17 mouse cellular contexts compared by ENCODE assay signal in the genomic region with DNA sequence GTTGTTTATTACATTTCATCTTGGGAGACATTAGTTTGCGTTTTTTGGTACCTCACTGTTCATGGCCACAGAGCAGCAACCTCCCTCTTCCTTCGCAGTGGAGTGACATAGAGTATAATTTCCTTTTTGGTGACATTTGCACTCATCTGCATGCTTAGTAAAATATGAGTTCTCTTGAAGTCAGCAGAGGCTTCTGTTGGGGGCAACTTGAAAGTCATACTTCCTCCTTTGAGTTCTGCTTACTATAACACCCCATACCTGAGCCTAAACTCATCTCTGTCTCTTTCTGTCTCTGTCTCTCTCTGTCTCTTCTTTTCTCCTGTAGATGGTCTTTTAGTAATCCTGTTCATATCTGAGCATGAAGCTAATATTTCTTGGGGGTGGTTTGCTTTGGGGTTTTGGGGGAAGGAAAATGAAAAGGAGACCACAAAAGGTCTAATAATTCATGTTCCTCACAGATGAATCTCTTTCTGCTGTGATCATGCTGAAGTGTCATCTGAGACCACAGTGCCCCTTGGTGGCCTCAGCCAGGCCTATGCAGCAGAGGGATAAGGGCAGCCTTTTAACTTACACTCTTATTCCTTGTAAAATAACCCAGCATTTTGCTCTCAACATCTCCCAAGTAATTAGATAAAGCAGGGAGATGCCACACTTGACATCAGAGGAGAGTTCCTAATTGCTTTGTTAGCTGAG.
"Had no signal": no experiment of that assay in that cellular context is flagged by ENCODE, and none has a peak within 500 bp of the region (broad histone marks: within the 10 kb centered on the region; RNA-seq: fewer than 3 reads in every experiment).

No protein-coding gene starts in this region.

- H3K9me3 ChIP-seq: limb, embryonic 10.5 days; liver, embryonic 15.5 days; lung, embryonic 15.5 days; megakaryocyte, embryonic 14.5 days; midbrain, embryonic 12.5 days had no signal

- H3K4me3 ChIP-seq: layer of hippocampus, adult 2 months; left cerebral cortex, adult 2 months; limb, embryonic 10.5 days; liver, embryonic 15.5 days; lung, embryonic 15.5 days; megakaryocyte, embryonic 14.5 days; midbrain, embryonic 12.5 days had no signal

- H3K4me2 ChIP-seq: liver, embryonic 11.5 days; liver, embryonic 15.5 days; lung, embryonic 15.5 days; midbrain, embryonic 12.5 days had no signal

- H3K36me3 ChIP-seq: liver, embryonic 15.5 days; lung, embryonic 15.5 days; midbrain, embryonic 12.5 days had no signal

- H3K9ac ChIP-seq: liver, embryonic 15.5 days; lung, embryonic 15.5 days; midbrain, embryonic 12.5 days had no signal

- DNase-seq: kidney, adult 18-20 months; kidney, postnatal 10 days; kidney, postnatal 4 days; lung, postnatal 14 days; right cerebral cortex, adult 18-20 months; thymus, adult 18-20 months; thymus, postnatal 14 days had no signal

- H3K27me3 ChIP-seq: liver, embryonic 15.5 days; lung, embryonic 15.5 days; midbrain, embryonic 12.5 days had no signal

- H3K27ac ChIP-seq: layer of hippocampus, adult 2 months; left cerebral cortex, adult 2 months; limb, embryonic 10.5 days; liver, embryonic 15.5 days; lung, embryonic 15.5 days; macrophage; midbrain, embryonic 12.5 days had no signal

- H3K4me1 ChIP-seq: liver, embryonic 15.5 days; megakaryocyte, embryonic 14.5 days had no signal

- ATAC-seq: midbrain, embryonic 16.5 days had no signal
